Mouse (Mus musculus) liver, postnatal 0 days (tissue): Measurements from ENCODE around the gene Ltbp2. TPM values are rescaled to one million over a fixed set of nuclear protein-coding genes. Genes with fewer than 3 reads are reported as not detected.

Experiments
- ATAC-seq: fragments of 200-750 bp; cut with Nextera tagmentation; 2 replicates; pipeline ENCODE4 v1.8.0; 2017; ENCODE audit warnings: mild to moderate bottlenecking, moderate library complexity
- DNase-seq: peaks from one replicate; pipeline ENCODE4 v3.0.0-alpha.2; 2016
- H3K27ac ChIP-seq: fragments of 300-500 bp; sonication (generic); 2 replicates; pipeline ENCODE4 v1.5.1; 2014; ENCODE audit warnings: antibody characterized with exemption, moderate library complexity, mild to moderate bottlenecking, low read depth
- H3K27me3 ChIP-seq: fragments of 300-500 bp; sonication (generic); 2 replicates; pipeline ENCODE4 v1.6.1; 2014; ENCODE audit warnings: low read length, control low read depth, mixed read lengths; ENCODE audit not compliant: insufficient read depth
- H3K36me3 ChIP-seq: fragments of 300-500 bp; sonication (generic); replicated peaks from 2 replicates; pipeline ENCODE4 v1.6.1; 2014; ENCODE audit warnings: mild to moderate bottlenecking, control low read depth, low read length, moderate library complexity, mixed read lengths; ENCODE audit not compliant: insufficient read depth
- H3K4me1 ChIP-seq: fragments of 300-500 bp; sonication (generic); 2 replicates; pipeline ENCODE4 v1.6.1; 2014; ENCODE audit warnings: antibody characterized with exemption, mild to moderate bottlenecking, control low read depth; ENCODE audit not compliant: insufficient read depth
- H3K4me2 ChIP-seq: fragments of 300-500 bp; sonication (generic); 2 replicates; pipeline ENCODE4 v1.6.1; 2014; ENCODE audit warnings: low read depth, mild to moderate bottlenecking, low read length, moderate library complexity, mixed read lengths
- H3K4me3 ChIP-seq: fragments of 300-500 bp; sonication (generic); 2 replicates; pipeline ENCODE4 v1.5.1; 2014; ENCODE audit warnings: low read depth, low read length
- H3K9ac ChIP-seq: fragments of 300-500 bp; sonication (generic); replicated peaks from 2 replicates; pipeline ENCODE4 v1.6.1; 2014; ENCODE audit warnings: mild to moderate bottlenecking, moderate library complexity
- H3K9me3 ChIP-seq: fragments of 300-500 bp; sonication (generic); 2 replicates; pipeline ENCODE4 v1.6.1; 2016; ENCODE audit warnings: mild to moderate bottlenecking, control low read depth, low read length, mixed read lengths
- CTCF ChIP-seq: sonication (generic); IDR thresholded peaks from 2 replicates; pipeline ENCODE4 v1.5.1; 2016; ENCODE audit warnings: antibody characterized with exemption, low read depth
- EP300 ChIP-seq: IDR thresholded peaks from 2 replicates; pipeline ENCODE4 v1.6.1; 2016; ENCODE audit warnings: antibody characterized with exemption, low read depth, mild to moderate bottlenecking
- WGBS: fragments of 180-500 bp; shearing (Covaris S2); extraction: QIAGEN DNeasy Blood & Tissue Kit; methylation state at CpG from one replicate; pipeline ENCODE4 v1.1.7; 2014; ENCODE audit not compliant: insufficient replicate concordance; 5-methylcytosine and 5-hydroxymethylcytosine counted together
- polyA plus RNA-seq: library from polyadenylated mRNA; unstranded; fragments of >200 nt; fragmentation: Nextera tagmentation; extraction: Ambion mirVana; gene quantifications from 2 replicates; pipeline ENCODE4 v1.2.1, GENCODE M21; 2015

Ltbp2 gene
- polyA plus RNA-seq, 1 experiment from 2014 or later: 0.59 TPM

- no peak for ATAC-seq
Measured at GRCm38 (mm10) chr12:84834773-84835172, 41.6 kb downstream of the Ltbp2 start.

GRCm38 (mm10) chr12:84831648-84832047, 44.7 kb downstream of the Ltbp2 start:
- no peaks in the 10 kb centered on the region for H3K36me3 ChIP-seq
- no peaks in the 10 kb centered on the region for H3K9me3 ChIP-seq
- ATAC-seq: no peak
- no peaks in the 10 kb centered on the region for H3K4me1 ChIP-seq
- no peak overlapping the region for H3K4me2 ChIP-seq
- no peak overlapping the region for H3K9ac ChIP-seq
- no peak for TF ChIP-seq EP300
- TF ChIP-seq CTCF: no peak
- H3K4me3 ChIP-seq: no peak overlapping the region
- WGBS: 64% methylated on average over 10 of the region's 10 CpGs
- H3K27me3 ChIP-seq: no peaks in the 10 kb centered on the region
- no peak overlapping the region for H3K27ac ChIP-seq
- no peak for DNase-seq

More at GRCm38 (mm10) chr12:84834773-84835172, 41.6 kb downstream of the Ltbp2 start:
- H3K27me3 ChIP-seq: no peaks in the 10 kb centered on the region
- WGBS: 87% methylated on average over 4 of the region's 4 CpGs
- DNase-seq: no peak
- no peak overlapping the region for H3K4me3 ChIP-seq
- H3K9ac ChIP-seq: no peak overlapping the region
- H3K27ac ChIP-seq: no peak overlapping the region
- no peaks in the 10 kb centered on the region for H3K9me3 ChIP-seq
- H3K4me1 ChIP-seq: no peaks in the 10 kb centered on the region
- H3K4me2 ChIP-seq: no peak overlapping the region
- H3K36me3 ChIP-seq: no peaks in the 10 kb centered on the region
- no peak for TF ChIP-seq CTCF
- no peak for TF ChIP-seq EP300

GRCm38 (mm10) chr12:84831141-84831540, 45.2 kb downstream of the Ltbp2 start:
- no peak for ATAC-seq
- Histone ChIP-seq H3K4me3 (no peak overlapping the region), H3K36me3 (no peaks in the 10 kb centered on the region), H3K27me3 (no peaks in the 10 kb centered on the region), H3K4me2 (no peak overlapping the region), H3K27ac (no peak overlapping the region), H3K9me3 (no peaks in the 10 kb centered on the region), H3K9ac (no peak overlapping the region), H3K4me1 (no peaks in the 10 kb centered on the region)
- TF ChIP-seq EP300 (no peak), CTCF (no peak)
- DNase-seq: no peak
- 41% methylated on average over 5 of the region's 5 CpGs for WGBS

GRCm38 (mm10) chr12:84830438-84830837, 45.9 kb downstream of the Ltbp2 start:
- ATAC-seq (no peak), DNase-seq (no peak)
- H3K9ac ChIP-seq: no peak overlapping the region
- TF ChIP-seq CTCF (no peak), EP300 (no peak)
- no peaks in the 10 kb centered on the region for H3K27me3 ChIP-seq
- no peak overlapping the region for H3K4me2 ChIP-seq
- H3K9me3 ChIP-seq: no peaks in the 10 kb centered on the region
- H3K27ac ChIP-seq: no peak overlapping the region
- 81% methylated on average over 5 of the region's 5 CpGs for WGBS
- no peak overlapping the region for H3K4me3 ChIP-seq
- H3K4me1 ChIP-seq: no peaks in the 10 kb centered on the region
- no peaks in the 10 kb centered on the region for H3K36me3 ChIP-seq

GRCm38 (mm10) chr12:84829913-84830312, 46.4 kb downstream of the Ltbp2 start:
- Histone ChIP-seq H3K9me3 (no peaks in the 10 kb centered on the region), H3K36me3 (no peaks in the 10 kb centered on the region), H3K27me3 (no peaks in the 10 kb centered on the region), H3K4me2 (no peak overlapping the region), H3K4me1 (no peaks in the 10 kb centered on the region), H3K27ac (no peak overlapping the region), H3K9ac (no peak overlapping the region), H3K4me3 (no peak overlapping the region)
- 71% methylated on average over 10 of the region's 10 CpGs for WGBS
- no peak for ATAC-seq
- DNase-seq: no peak
- no peak for TF ChIP-seq EP300
- no peak for TF ChIP-seq CTCF

GRCm38 (mm10) chr12:84829109-84829724, 47.1 kb downstream of the Ltbp2 start:
- no peaks in the 10 kb centered on the region for H3K4me1 ChIP-seq
- no peak overlapping the region for H3K4me3 ChIP-seq
- no peaks in the 10 kb centered on the region for H3K9me3 ChIP-seq
- no peak overlapping the region for H3K9ac ChIP-seq
- no peaks in the 10 kb centered on the region for H3K27me3 ChIP-seq
- no peak for ATAC-seq
- no peak for DNase-seq
- H3K27ac ChIP-seq: no peak overlapping the region
- 76% methylated on average over 20 of the region's 20 CpGs for WGBS
- no peak for TF ChIP-seq EP300
- no peak for TF ChIP-seq CTCF
- no peaks in the 10 kb centered on the region for H3K36me3 ChIP-seq
- H3K4me2 ChIP-seq: no peak overlapping the region
